Mouse (Mus musculus) ES-E14 (cell line): ENCODE measurements around the gene Gm42791.

Experiments
- CHD2 ChIP-seq: IDR thresholded peaks from 2 replicates; pipeline ENCODE4 v1.6.1; 2014; ENCODE audit warnings: mild to moderate bottlenecking, low read depth, low read length, inconsistent platforms
- ZC3H11A ChIP-seq: IDR thresholded peaks from 2 replicates; pipeline ENCODE4 v1.6.1; 2012; ENCODE audit warnings: low read depth, mild to moderate bottlenecking, inconsistent platforms, low read length, borderline replicate concordance

DNA sequence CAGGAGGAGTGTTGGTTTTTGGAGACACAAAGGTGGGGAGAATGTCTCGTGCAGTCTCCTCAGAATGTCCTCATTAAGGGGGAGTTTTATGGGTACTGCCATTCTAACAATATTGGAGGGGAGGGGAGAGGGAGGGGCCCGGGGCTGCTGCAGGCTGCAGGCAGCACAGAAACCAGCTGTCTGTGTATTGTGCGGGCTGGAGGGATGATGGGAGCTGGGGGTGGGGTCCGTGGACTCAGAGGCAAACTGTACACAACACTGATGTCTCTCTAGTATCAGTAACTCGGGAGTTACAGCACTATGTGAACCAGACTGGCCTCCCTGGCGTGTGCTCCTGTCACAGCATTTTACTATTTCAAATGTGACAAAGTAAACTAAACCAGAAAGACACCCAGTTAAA, 60.5 kb downstream of the Gm42791 start:
- TF ChIP-seq ZC3H11A (no peak), CHD2 (no peak)
